Mouse (Mus musculus): ENCODE data around the gene BC048562. TPM values are rescaled to one million over a fixed set of nuclear protein-coding genes. Genes with fewer than 3 reads are reported as not detected.

BC048562 gene
- polyA plus RNA-seq, 1 experiment: not detected

Other genes with a start within 250 kb of the BC048562 start
- 1.5 and 1.9 TPM in 2 replicates for gene Bsn, start 246.1 kb upstream of the BC048562 start, polyA plus RNA-seq (2012; rRNA removed)
- 60.0 and 110 TPM in 2 replicates for gene Dag1, start 172.5 kb upstream of the BC048562 start, polyA plus RNA-seq (2012; rRNA removed)
- 26.4 and 27.3 TPM in 2 replicates for gene Nicn1, start 146.1 kb upstream of the BC048562 start, polyA plus RNA-seq (2012; rRNA removed)
- 37.3 and 45.6 TPM in 2 replicates for gene Amt, start 139.6 kb upstream of the BC048562 start, polyA plus RNA-seq (2012; rRNA removed)
- gene Rhoa, start 130.4 kb upstream of the BC048562 start, polyA plus RNA-seq (2012; rRNA removed): 151 and 208 TPM in 2 replicates
- gene Tcta, start 130.3 kb upstream of the BC048562 start, polyA plus RNA-seq (2012; rRNA removed): 78.7 and 101 TPM in 2 replicates
- gene Gpx1, start 97.6 kb upstream of the BC048562 start, polyA plus RNA-seq (2012; rRNA removed): 823 and 905 TPM in 2 replicates
- 66.8 and 69.5 TPM in 2 replicates for gene Usp4, start 88.6 kb upstream of the BC048562 start, polyA plus RNA-seq (2012; rRNA removed)
- gene 1700102P08Rik, start 43.7 kb upstream of the BC048562 start, polyA plus RNA-seq (2012; rRNA removed): 0.25 and 0.34 TPM in 2 replicates
- gene Ccdc36, start 8.0 kb upstream of the BC048562 start, polyA plus RNA-seq (2012; rRNA removed): 0.04 and 0.16 TPM in 2 replicates
- gene Ccdc71, start 24.0 kb downstream of the BC048562 start, polyA plus RNA-seq (2012; rRNA removed): 21.5 and 23.2 TPM in 2 replicates
- gene Klhdc8b, start 25.1 kb downstream of the BC048562 start, polyA plus RNA-seq (2012; rRNA removed): 56.8 and 58.8 TPM in 2 replicates
- gene Lamb2, start 43.3 kb downstream of the BC048562 start, polyA plus RNA-seq (2012; rRNA removed): 174 and 220 TPM in 2 replicates
- 150 and 161 TPM in 2 replicates for gene Usp19, start 54.1 kb downstream of the BC048562 start, polyA plus RNA-seq (2012; rRNA removed)
- 248 and 249 TPM in 2 replicates for gene Qars, start 71.2 kb downstream of the BC048562 start, polyA plus RNA-seq (2012; rRNA removed)
- gene Qrich1, start 80.3 kb downstream of the BC048562 start, polyA plus RNA-seq (2012; rRNA removed): 92.2 and 108 TPM in 2 replicates
- 79.5 and 90.1 TPM in 2 replicates for gene Impdh2, start 123.8 kb downstream of the BC048562 start, polyA plus RNA-seq (2012; rRNA removed)
- 49.3 and 63.1 TPM in 2 replicates for gene Ndufaf3, start 131.0 kb downstream of the BC048562 start, polyA plus RNA-seq (2012; rRNA removed)
- 197 and 214 TPM in 2 replicates for gene Dalrd3, start 133.4 kb downstream of the BC048562 start, polyA plus RNA-seq (2012; rRNA removed)
- 48.1 and 59.1 TPM in 2 replicates for gene Wdr6, start 142.3 kb downstream of the BC048562 start, polyA plus RNA-seq (2012; rRNA removed)
- 9.5 and 11.4 TPM in 2 replicates for gene P4htm, start 161.2 kb downstream of the BC048562 start, polyA plus RNA-seq (2012; rRNA removed)
- 40.2 and 44.6 TPM in 2 replicates for gene Arih2, start 212.9 kb downstream of the BC048562 start, polyA plus RNA-seq (2012; rRNA removed)
- gene Slc25a20, start 225.6 kb downstream of the BC048562 start, polyA plus RNA-seq (2012; rRNA removed): 29.2 and 30.0 TPM in 2 replicates

Measured in gonadal fat pad, adult 2 months (tissue).